Mouse (Mus musculus): Measurements from ENCODE around the gene Sumo2.

GRCm38 (mm10) chr11:115555717-115556116, 19.6 kb upstream of the Sumo2 start:
- TF ChIP-seq CTCF (IDR thresholded peaks at IDR 0.05; ENCODE audit: control insufficient read depth, insufficient read depth, low read length), result no peak
- no peak for TF ChIP-seq POLR2A (IDR thresholded peaks at IDR 0.05; ENCODE audit: borderline replicate concordance, control insufficient read depth, low read depth, low read length)

Measured in bone marrow, adult 2 months (tissue).